Comparison of ENCODE assay signal across 15 mouse cellular contexts in genomic region chr3:141818615-141819312, GRCm38 (mm10).
DNase-seq lines count a peak whose midpoint lies in the region; ATAC-seq lines count a peak whose summit lies in the region.
"Had no signal": no experiment of that assay in that cellular context is flagged by ENCODE, and none has a peak within 500 bp of the region (broad histone marks: within the 10 kb centered on the region; RNA-seq: fewer than 3 reads in every experiment).

No protein-coding gene starts in this region.

- intact Hi-C loops in left cerebral cortex, postnatal 25 days (cut with DNase I), result no loop called here

- no peak overlapping the region for H3K4me3 ChIP-seq in forebrain, embryonic 13.5 days
- no peak overlapping the region for H3K4me3 ChIP-seq in hindbrain, embryonic 16.5 days (ENCODE audit: low read length)
- H3K4me3 ChIP-seq in neural tube, embryonic 13.5 days, result no peak overlapping the region
- H3K4me3 ChIP-seq: embryonic facial prominence, embryonic 12.5 days; left cerebral cortex, adult 2 months; limb, embryonic 15.5 days had no signal

- H3K36me3 ChIP-seq in forebrain, embryonic 13.5 days (ENCODE audit: poor library complexity, severe bottlenecking), result no peaks in the 10 kb centered on the region
- H3K36me3 ChIP-seq in hindbrain, embryonic 16.5 days (ENCODE audit: control insufficient read depth, insufficient read depth, low read length), result no peaks in the 10 kb centered on the region
- H3K36me3 ChIP-seq in neural tube, embryonic 13.5 days, result no peaks in the 10 kb centered on the region; the same call in 1 of the 2 replicates
- H3K36me3 ChIP-seq: embryonic facial prominence, embryonic 12.5 days; limb, embryonic 15.5 days had no signal

- peaks cover 23% of the 10 kb centered on the region for H3K4me1 ChIP-seq in forebrain, embryonic 13.5 days
- H3K4me1 ChIP-seq in hindbrain, embryonic 16.5 days (ENCODE audit: control insufficient read depth, insufficient read depth, low read depth, low read length), result peaks cover 10% of the 10 kb centered on the region
- H3K4me1 ChIP-seq in neural tube, embryonic 13.5 days (replicated peaks), result peaks cover 20% of the 10 kb centered on the region

- no peak overlapping the region for H3K27ac ChIP-seq in forebrain, embryonic 13.5 days
- H3K27ac ChIP-seq in hindbrain, embryonic 16.5 days (ENCODE audit: low read depth, low read length), result peak overlapping the region; percentile 3; the same call in 1 of the 2 replicates
- peak overlapping the region; percentile 67 for H3K27ac ChIP-seq in neural tube, embryonic 13.5 days (replicated peaks)
- H3K27ac ChIP-seq: embryonic facial prominence, embryonic 12.5 days; left cerebral cortex, adult 2 months; limb, embryonic 15.5 days; stomach, postnatal 0 days had no signal

- H3K9me3 ChIP-seq in forebrain, embryonic 13.5 days (replicated peaks), result no peaks in the 10 kb centered on the region
- H3K9me3 ChIP-seq in hindbrain, embryonic 16.5 days (ENCODE audit: control insufficient read depth, low read length), result no peaks in the 10 kb centered on the region
- no peaks in the 10 kb centered on the region for H3K9me3 ChIP-seq in neural tube, embryonic 13.5 days
- H3K9me3 ChIP-seq: embryonic facial prominence, embryonic 12.5 days; limb, embryonic 15.5 days had no signal

- H3K4me2 ChIP-seq in forebrain, embryonic 13.5 days, result peak overlapping the region; percentile 49
- H3K4me2 ChIP-seq in hindbrain, embryonic 16.5 days (ENCODE audit: low read length), result peak overlapping the region; percentile 41; the same call in 1 of the 2 replicates
- H3K4me2 ChIP-seq in neural tube, embryonic 13.5 days, result peak overlapping the region; percentile 40
- H3K4me2 ChIP-seq: embryonic facial prominence, embryonic 12.5 days; limb, embryonic 15.5 days had no signal

- H3K27me3 ChIP-seq in forebrain, embryonic 13.5 days, result no peaks in the 10 kb centered on the region
- no peaks in the 10 kb centered on the region for H3K27me3 ChIP-seq in hindbrain, embryonic 16.5 days (replicated peaks; ENCODE audit: control insufficient read depth, insufficient read depth, low read length)
- no peaks in the 10 kb centered on the region for H3K27me3 ChIP-seq in neural tube, embryonic 13.5 days
- H3K27me3 ChIP-seq: embryonic facial prominence, embryonic 12.5 days; limb, embryonic 15.5 days had no signal

- ATAC-seq in forebrain, embryonic 13.5 days, result peak; percentile 41; the same call in 1 of the 2 replicates
- peak; percentile 51 for ATAC-seq in hindbrain, embryonic 16.5 days
- ATAC-seq in neural tube, embryonic 13.5 days (ENCODE audit: low read depth), result peak; percentile 68
- ATAC-seq: activated CD4-positive, CD25-positive, alpha-beta regulatory T cell, adult 4 months had no signal

- peak; percentile 18 to 20 for DNase-seq in left cerebral cortex, adult 9 months (ENCODE audit: low spot score in 2 of 2)
- no peak for DNase-seq in left cerebral cortex, postnatal 25 days (ENCODE audit: low spot score in 2 of 2)
- no peak for DNase-seq in ovary, postnatal 14 days (ENCODE audit: low spot score)
- no peak for DNase-seq in spleen, postnatal 36 days (ENCODE audit: low spot score in 2 of 2)
- no peak for DNase-seq in right cerebral cortex, postnatal 14 days
- DNase-seq: cerebellum, adult 11-12 months; thymus, postnatal 4 days had no signal

- WGBS in forebrain, embryonic 13.5 days, result 9% methylated on average over 3 of the region's 3 CpGs
- WGBS in hindbrain, embryonic 16.5 days, result 11% methylated on average over 3 of the region's 3 CpGs
- WGBS in neural tube, embryonic 13.5 days, result 9% methylated on average over 3 of the region's 3 CpGs

- no peak overlapping the region for H3K9ac ChIP-seq in forebrain, embryonic 13.5 days
- H3K9ac ChIP-seq in hindbrain, embryonic 16.5 days (ENCODE audit: low read depth, low read length), result peak overlapping the region; percentile 27; the same call in 1 of the 2 replicates
- no peak overlapping the region for H3K9ac ChIP-seq in neural tube, embryonic 13.5 days
- H3K9ac ChIP-seq: embryonic facial prominence, embryonic 12.5 days; limb, embryonic 15.5 days had no signal

Comparison
In these comparisons a context has a peak if more than half of its experiments do, and no peak if none do; other contexts are left out.
1. DNase-seq: peak in left cerebral cortex, adult 9 months (2 of 2); none in left cerebral cortex, postnatal 25 days (0 of 2), ovary, postnatal 14 days (single experiment), spleen, postnatal 36 days (0 of 2) and right cerebral cortex, postnatal 14 days (single experiment).
2. Peak in every context shown above with its lines, with median percentiles within 50 percentile points of each other: ATAC-seq and H3K4me2 ChIP-seq.